ENCODE assay signal across 8 mouse cellular contexts in the genomic region with DNA sequence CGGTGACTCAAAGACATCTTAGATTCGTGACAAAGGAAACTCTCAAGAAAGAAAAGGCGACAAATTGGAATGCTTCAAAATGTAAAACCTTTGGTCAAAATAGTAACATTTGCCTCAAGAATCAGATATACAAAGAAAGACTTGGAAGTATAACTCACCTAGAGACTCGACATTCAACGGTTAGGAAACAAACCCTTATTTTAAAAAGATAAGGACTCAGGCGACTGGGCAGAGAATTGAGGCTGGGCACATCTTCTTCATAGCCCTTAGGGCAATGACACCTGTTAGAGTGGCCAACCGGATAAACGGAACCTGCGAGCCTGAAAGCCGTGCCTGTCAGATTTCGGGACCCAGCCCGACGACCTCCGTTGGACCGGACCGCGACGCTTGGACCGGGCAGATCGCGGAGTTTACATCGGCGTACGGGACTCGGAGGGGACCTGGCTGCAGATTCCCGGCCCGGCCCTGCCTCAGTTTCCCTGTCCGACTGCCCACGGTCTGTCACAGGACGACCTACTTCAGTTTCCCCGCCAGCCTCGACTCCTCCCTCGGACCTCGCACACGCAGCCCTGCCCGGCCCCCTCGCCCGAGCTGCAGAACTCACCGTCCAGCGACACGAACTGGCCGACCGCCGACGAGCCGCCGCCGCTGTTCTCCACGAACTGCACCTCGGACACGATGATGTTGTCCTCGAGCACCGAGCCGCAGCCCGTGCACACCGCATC. TPM values are rescaled to one million over a fixed set of nuclear protein-coding genes. Genes with fewer than 3 reads are reported as not detected.
DNase-seq lines count a peak whose midpoint lies in the region; ATAC-seq and TF ChIP-seq lines count a peak whose summit lies in the region.

No protein-coding gene starts in this region.

- TF ChIP-seq CTCF in lung, adult 2 months (IDR thresholded peaks at IDR 0.05; ENCODE audit: insufficient read depth, low read length), result no peak
- TF ChIP-seq CTCF in cortical plate, adult 2 months (IDR thresholded peaks at IDR 0.05; ENCODE audit: extremely low read depth, insufficient read depth, low read length), result no peak
- TF ChIP-seq CTCF in forebrain, postnatal 0 days (IDR thresholded peaks at IDR 0.05; ENCODE audit: low read depth), result no peak
- TF ChIP-seq CTCF in liver, postnatal 0 days (IDR thresholded peaks at IDR 0.05; ENCODE audit: low read depth), result no peak

- DNase-seq in lung, adult 2 months, result no peak
- no peak for DNase-seq in lung, postnatal 14 days
- DNase-seq in forebrain, postnatal 0 days, result no peak
- no peak for DNase-seq in liver, postnatal 0 days
- DNase-seq in right cerebral cortex, postnatal 14 days, result no peak
- DNase-seq in frontal cortex, postnatal 10 days (ENCODE audit: low spot score in 2 of 2), result no peak
- DNase-seq in left cerebral cortex, postnatal 10 days (ENCODE audit: extremely low spot score in 1 of 2, low spot score in 2 of 2), result no peak

- H3K9me3 ChIP-seq in forebrain, postnatal 0 days (ENCODE audit: low read length), result no peaks in the 10 kb centered on the region
- no peaks in the 10 kb centered on the region for H3K9me3 ChIP-seq in liver, postnatal 0 days (ENCODE audit: low read length)

- H3K27me3 ChIP-seq in forebrain, postnatal 0 days (ENCODE audit: insufficient read depth, low read length), result no peaks in the 10 kb centered on the region
- H3K27me3 ChIP-seq in liver, postnatal 0 days (ENCODE audit: insufficient read depth, low read length), result no peaks in the 10 kb centered on the region

- no peaks in the 10 kb centered on the region for H3K36me3 ChIP-seq in forebrain, postnatal 0 days (ENCODE audit: insufficient read depth)
- no peaks in the 10 kb centered on the region for H3K36me3 ChIP-seq in liver, postnatal 0 days (replicated peaks; ENCODE audit: insufficient read depth, low read length)

- peak overlapping the region; percentile 99 for H3K4me3 ChIP-seq in lung, adult 2 months (replicated peaks; ENCODE audit: extremely low read depth, low read depth, low read length)
- peak overlapping the region; percentile 93 for H3K4me3 ChIP-seq in cortical plate, adult 2 months (ENCODE audit: insufficient read depth, low read length)
- H3K4me3 ChIP-seq in forebrain, postnatal 0 days (ENCODE audit: low read depth, low read length), result peak overlapping the region; percentile 87
- H3K4me3 ChIP-seq in liver, postnatal 0 days (ENCODE audit: low read depth, low read length), result peak overlapping the region; percentile 85

- no peak for TF ChIP-seq EP300 in liver, postnatal 0 days (IDR thresholded peaks at IDR 0.05; ENCODE audit: low read depth)

- peak overlapping the region; percentile 94 for H3K27ac ChIP-seq in cortical plate, adult 2 months (ENCODE audit: insufficient read depth, low read length)
- H3K27ac ChIP-seq in forebrain, postnatal 0 days (ENCODE audit: low read depth, low read length), result peak overlapping the region; percentile 95
- peak overlapping the region; percentile 98 for H3K27ac ChIP-seq in liver, postnatal 0 days (ENCODE audit: low read depth)

- H3K4me2 ChIP-seq in forebrain, postnatal 0 days (ENCODE audit: low read depth), result peak overlapping the region; percentile 91
- H3K4me2 ChIP-seq in liver, postnatal 0 days (ENCODE audit: low read depth, low read length), result peak overlapping the region; percentile 74

- intact Hi-C loops in left cerebral cortex, postnatal 10 days (cut with DNase I), result no loop called here

- ATAC-seq in forebrain, postnatal 0 days, result no peak
- no peak for ATAC-seq in liver, postnatal 0 days

- under 1% methylated on average over 56 of the region's 56 CpGs for WGBS in lung, adult 2 months
- WGBS in forebrain, postnatal 0 days, result under 1% methylated on average over 56 of the region's 56 CpGs
- WGBS in liver, postnatal 0 days (ENCODE audit: insufficient replicate concordance), result under 1% methylated on average over 48 of the region's 56 CpGs

- no peak for TF ChIP-seq POLR2A in lung, adult 2 months (IDR thresholded peaks at IDR 0.05; ENCODE audit: borderline replicate concordance, extremely low read depth, low read depth, low read length)
- no peak for TF ChIP-seq POLR2A in cortical plate, adult 2 months (IDR thresholded peaks at IDR 0.05; ENCODE audit: extremely low read depth, insufficient read depth, low read length)

- peaks cover 3% of the 10 kb centered on the region for H3K4me1 ChIP-seq in lung, adult 2 months (ENCODE audit: control insufficient read depth, insufficient read depth, low read length)
- H3K4me1 ChIP-seq in cortical plate, adult 2 months (ENCODE audit: control insufficient read depth, insufficient read depth, low read length), result peaks cover 2% of the 10 kb centered on the region; the same call in 1 of the 2 replicates
- H3K4me1 ChIP-seq in forebrain, postnatal 0 days (ENCODE audit: insufficient read depth), result peaks cover 11% of the 10 kb centered on the region
- peaks cover 21% of the 10 kb centered on the region for H3K4me1 ChIP-seq in liver, postnatal 0 days (ENCODE audit: insufficient read depth)

- H3K9ac ChIP-seq in forebrain, postnatal 0 days, result peak overlapping the region; percentile 94
- peak overlapping the region; percentile 96 for H3K9ac ChIP-seq in liver, postnatal 0 days (replicated peaks)

RNA-seq across cellular contexts. Expression of gene Brf1, which starts 0.8 kb away (rescaled TPM):
- 83.3 and 131 TPM in 2 replicates for polyA plus RNA-seq in lung, adult 2 months (2012; rRNA removed)
- 38.8 and 39.6 TPM in 2 replicates for polyA plus RNA-seq in cortical plate, adult 2 months (2012; rRNA removed)
- 47.6 and 54.4 TPM in 2 replicates for total RNA-seq in forebrain, postnatal 0 days (2014; rRNA removed)
- 32.3 and 40.2 TPM in 2 replicates for polyA plus RNA-seq in forebrain, postnatal 0 days (2015; fragmentation: Nextera tagmentation; extraction: Ambion mirVana)
- 17.0 and 18.4 TPM in 2 replicates for polyA plus RNA-seq in liver, postnatal 0 days (2015; fragmentation: Nextera tagmentation; extraction: Ambion mirVana)
- total RNA-seq in left cerebral cortex, postnatal 10 days (2021), result 10 to 100 TPM; 53.8 to 54.2 TPM

RNA-seq across cellular contexts. Expression of gene Pacs2, which starts 14.6 kb away (rescaled TPM):
- 51.8 and 54.8 TPM in 2 replicates for polyA plus RNA-seq in lung, adult 2 months (2012; rRNA removed)
- 76.3 and 90.3 TPM in 2 replicates for polyA plus RNA-seq in cortical plate, adult 2 months (2012; rRNA removed)
- total RNA-seq in forebrain, postnatal 0 days (2014; rRNA removed), result 103 and 116 TPM in 2 replicates
- 14.3 and 23.2 TPM in 2 replicates for polyA plus RNA-seq in forebrain, postnatal 0 days (2015; fragmentation: Nextera tagmentation; extraction: Ambion mirVana)
- polyA plus RNA-seq in liver, postnatal 0 days (2015; fragmentation: Nextera tagmentation; extraction: Ambion mirVana), result 3.9 and 4.0 TPM in 2 replicates
- 100 to 1,000 TPM; 126 to 128 TPM for total RNA-seq in left cerebral cortex, postnatal 10 days (2021)

RNA-seq across cellular contexts. Expression of gene Btbd6, which starts 23.4 kb away (rescaled TPM):
- 48.4 and 72.3 TPM in 2 replicates for polyA plus RNA-seq in lung, adult 2 months (2012; rRNA removed)
- 78.2 and 80.2 TPM in 2 replicates for polyA plus RNA-seq in cortical plate, adult 2 months (2012; rRNA removed)
- 60.4 and 60.5 TPM in 2 replicates for total RNA-seq in forebrain, postnatal 0 days (2014; rRNA removed)
- polyA plus RNA-seq in forebrain, postnatal 0 days (2015; fragmentation: Nextera tagmentation; extraction: Ambion mirVana), result 46.7 and 54.3 TPM in 2 replicates
- 4.1 and 4.7 TPM in 2 replicates for polyA plus RNA-seq in liver, postnatal 0 days (2015; fragmentation: Nextera tagmentation; extraction: Ambion mirVana)
- total RNA-seq in left cerebral cortex, postnatal 10 days (2021), result 10 to 100 TPM; 61.0 to 61.9 TPM

RNA-seq across cellular contexts. Expression of gene Nudt14, which starts 57.8 kb away (rescaled TPM):
- 43.4 and 47.4 TPM in 2 replicates for polyA plus RNA-seq in lung, adult 2 months (2012; rRNA removed)
- polyA plus RNA-seq in cortical plate, adult 2 months (2012; rRNA removed), result 18.2 and 18.9 TPM in 2 replicates
- total RNA-seq in forebrain, postnatal 0 days (2014; rRNA removed), result 22.2 and 31.5 TPM in 2 replicates
- polyA plus RNA-seq in forebrain, postnatal 0 days (2015; fragmentation: Nextera tagmentation; extraction: Ambion mirVana), result 55.5 and 60.4 TPM in 2 replicates
- 30.0 and 30.6 TPM in 2 replicates for polyA plus RNA-seq in liver, postnatal 0 days (2015; fragmentation: Nextera tagmentation; extraction: Ambion mirVana)
- total RNA-seq in left cerebral cortex, postnatal 10 days (2021), result 10 to 100 TPM; 11.8 to 13.2 TPM
